Mouse (Mus musculus) megakaryocyte, embryonic 14.5 days (primary cell): ENCODE results near the gene Lix1l.

Experiments used
- FLI1 ChIP-seq: IDR thresholded peaks from 2 replicates; pipeline ENCODE4 v1.6.1; 2012; ENCODE audit warnings: low read length, inconsistent platforms, mixed read lengths
- GATA1 ChIP-seq: IDR thresholded peaks from 3 replicates; pipeline ENCODE4 v1.6.1; 2012; ENCODE audit warnings: mixed read lengths, low read length, inconsistent platforms, borderline replicate concordance

DNA sequence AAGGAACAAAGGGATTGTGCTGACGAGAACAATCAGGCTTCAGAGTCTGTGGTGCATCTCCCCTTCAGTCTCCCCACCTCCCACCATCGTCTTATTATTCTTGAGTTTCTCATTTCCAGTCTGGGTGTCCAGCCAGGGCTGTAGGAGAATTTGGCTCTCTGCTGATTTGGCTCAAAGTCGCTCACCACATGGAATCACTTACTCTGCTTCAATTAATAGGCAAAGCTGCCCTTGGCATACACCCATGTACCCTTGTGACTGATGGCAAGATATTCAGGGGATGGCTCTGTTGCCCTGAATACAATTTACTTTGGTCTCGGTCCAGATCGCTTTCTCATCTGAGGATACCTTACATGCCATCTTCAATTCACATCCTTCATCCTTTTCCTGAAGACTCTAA lies 2.4 kb downstream of the Lix1l start:
- TF ChIP-seq GATA1 (no peak), FLI1 (no peak)
